Mouse (Mus musculus): Measurements from ENCODE around the gene Tnk2. TPM values are rescaled to one million over a fixed set of nuclear protein-coding genes. Genes with fewer than 3 reads are reported as not detected.

Gene Tnk2
- polyA plus RNA-seq, 1 experiment from 2014 or later: 7.3 TPM

- no peaks in the 10 kb centered on the region for H3K9me3 ChIP-seq (ENCODE audit: control insufficient read depth, low read length)
- peaks cover 1% of the 10 kb centered on the region; the same call in 1 of the 2 replicates for H3K36me3 ChIP-seq (ENCODE audit: control insufficient read depth, insufficient read depth, low read length)
- ATAC-seq (ENCODE audit: insufficient number of reproducible peaks, insufficient read depth, low FRiP score, low read depth): no peak
- peak overlapping the region; percentile 86 for H3K4me2 ChIP-seq (ENCODE audit: low read length)
- H3K27me3 ChIP-seq (ENCODE audit: control insufficient read depth, insufficient read depth, low read length): no peaks in the 10 kb centered on the region
- peaks cover 2 to 21% of the 10 kb centered on the region in 2 experiments for H3K4me1 ChIP-seq (ENCODE audit: control insufficient read depth in 2 of 2, insufficient read depth in 2 of 2, low read length in 2 of 2)
- H3K4me3 ChIP-seq (ENCODE audit: control insufficient read depth in 1 of 2, insufficient read depth in 1 of 2, low read depth in 1 of 2, low read length in 2 of 2): peak overlapping the region in 1 of 2 experiments; percentile 91; a peak in 1 of 4 replicates
- H3K27ac ChIP-seq (replicated peaks in 1 of 2; ENCODE audit: control insufficient read depth in 1 of 2, insufficient read depth in 1 of 2, low read depth in 2 of 2, low read length in 2 of 2): peak overlapping the region; percentile 42 to 97; a peak in 3 of 4 replicates
- 37% methylated on average over 7 of the region's 7 CpGs for WGBS
- H3K9ac ChIP-seq (ENCODE audit: low read length): peak overlapping the region; percentile 96; the same call in 1 of the 2 replicates
These were observed 35.9 kb upstream of the Tnk2 start for GRCm38 (mm10) chr16:32607562-32608343.

- H3K9ac ChIP-seq (ENCODE audit: low read length): peak overlapping the region; percentile 96
- no peak for ATAC-seq (ENCODE audit: insufficient number of reproducible peaks, insufficient read depth, low FRiP score, low read depth)
These were observed 35.3 kb upstream of the Tnk2 start for GRCm38 (mm10) chr16:32608344-32608711.

GRCm38 (mm10) chr16:32608712-32609400 is 34.8 kb upstream of the Tnk2 start, which contains the start of gene Tfrc:
Gene Tfrc, plus strand, starts transcription at chr16:32608920.
- Histone ChIP-seq H3K27me3 (ENCODE audit: control insufficient read depth, insufficient read depth, low read length) (no peaks in the 10 kb centered on the region), H3K27ac (replicated peaks in 1 of 2; ENCODE audit: control insufficient read depth in 1 of 2, insufficient read depth in 1 of 2, low read depth in 2 of 2, low read length in 2 of 2) (peak within 1 kb of the TSS; percentile 71 to 97), H3K9ac (ENCODE audit: low read length) (peak within 1 kb of the TSS; percentile 96), H3K9me3 (ENCODE audit: control insufficient read depth, low read length) (no peaks in the 10 kb centered on the region), H3K36me3 (ENCODE audit: control insufficient read depth, insufficient read depth, low read length) (peaks cover 11% of the 10 kb centered on the region), H3K4me3 (ENCODE audit: control insufficient read depth in 1 of 2, insufficient read depth in 1 of 2, low read depth in 1 of 2, low read length in 2 of 2) (peak within 1 kb of the TSS; percentile 66 to 91), H3K4me2 (ENCODE audit: low read length) (peak within 1 kb of the TSS; percentile 86), H3K4me1 (ENCODE audit: control insufficient read depth in 2 of 2, insufficient read depth in 2 of 2, low read length in 2 of 2) (peaks cover 2 to 21% of the 10 kb centered on the region in 2 experiments)
- peak; percentile 99 for ATAC-seq (ENCODE audit: insufficient number of reproducible peaks, insufficient read depth, low FRiP score, low read depth)
- under 1% methylated on average over 73 of the region's 73 CpGs for WGBS

More at GRCm38 (mm10) chr16:32608344-32608711, 35.3 kb upstream of the Tnk2 start:
- peaks cover 2 to 21% of the 10 kb centered on the region in 2 experiments for H3K4me1 ChIP-seq (ENCODE audit: control insufficient read depth in 2 of 2, insufficient read depth in 2 of 2, low read length in 2 of 2)
- H3K27me3 ChIP-seq (ENCODE audit: control insufficient read depth, insufficient read depth, low read length): no peaks in the 10 kb centered on the region
- peak overlapping the region; percentile 66 to 91 for H3K4me3 ChIP-seq (ENCODE audit: control insufficient read depth in 1 of 2, insufficient read depth in 1 of 2, low read depth in 1 of 2, low read length in 2 of 2)
- WGBS: 6% methylated on average over 8 of the region's 8 CpGs
- H3K27ac ChIP-seq (replicated peaks in 1 of 2; ENCODE audit: control insufficient read depth in 1 of 2, insufficient read depth in 1 of 2, low read depth in 2 of 2, low read length in 2 of 2): peak overlapping the region; percentile 42 to 97
- peak overlapping the region; percentile 86 for H3K4me2 ChIP-seq (ENCODE audit: low read length)
- no peaks in the 10 kb centered on the region for H3K9me3 ChIP-seq (ENCODE audit: control insufficient read depth, low read length)
- H3K36me3 ChIP-seq (ENCODE audit: control insufficient read depth, insufficient read depth, low read length): peaks cover 7% of the 10 kb centered on the region; the same call in 1 of the 2 replicates

- ATAC-seq (ENCODE audit: insufficient number of reproducible peaks, insufficient read depth, low FRiP score, low read depth): no peak
- no peaks in the 10 kb centered on the region for H3K9me3 ChIP-seq (ENCODE audit: control insufficient read depth, low read length)
- H3K4me3 ChIP-seq (ENCODE audit: control insufficient read depth in 1 of 2, insufficient read depth in 1 of 2, low read depth in 1 of 2, low read length in 2 of 2): peak overlapping the region; percentile 66 to 91
- peak overlapping the region; percentile 86 for H3K4me2 ChIP-seq (ENCODE audit: low read length)
- peak overlapping the region; percentile 71 to 97 for H3K27ac ChIP-seq (replicated peaks in 1 of 2; ENCODE audit: control insufficient read depth in 1 of 2, insufficient read depth in 1 of 2, low read depth in 2 of 2, low read length in 2 of 2)
- WGBS: 0% methylated on average over 14 of the region's 14 CpGs
- H3K4me1 ChIP-seq (ENCODE audit: control insufficient read depth in 2 of 2, insufficient read depth in 2 of 2, low read length in 2 of 2): peaks cover 2 to 21% of the 10 kb centered on the region in 2 experiments
- H3K9ac ChIP-seq (ENCODE audit: low read length): peak overlapping the region; percentile 96
- no peaks in the 10 kb centered on the region for H3K27me3 ChIP-seq (ENCODE audit: control insufficient read depth, insufficient read depth, low read length)
- peaks cover 16% of the 10 kb centered on the region for H3K36me3 ChIP-seq (ENCODE audit: control insufficient read depth, insufficient read depth, low read length)
These were observed 34.3 kb upstream of the Tnk2 start for GRCm38 (mm10) chr16:32609401-32609779.

GRCm38 (mm10) chr16:32610460-32611255 is 33.0 kb upstream of the Tnk2 start:
- 56% methylated on average over 5 of the region's 5 CpGs for WGBS
- H3K36me3 ChIP-seq (ENCODE audit: control insufficient read depth, insufficient read depth, low read length): peaks cover 28% of the 10 kb centered on the region
- peak overlapping the region; percentile 86 for H3K4me2 ChIP-seq (ENCODE audit: low read length)
- peaks cover 2 to 21% of the 10 kb centered on the region in 2 experiments for H3K4me1 ChIP-seq (ENCODE audit: control insufficient read depth in 2 of 2, insufficient read depth in 2 of 2, low read length in 2 of 2)
- H3K9ac ChIP-seq (ENCODE audit: low read length): peak overlapping the region; percentile 96
- H3K9me3 ChIP-seq (ENCODE audit: control insufficient read depth, low read length): no peaks in the 10 kb centered on the region
- H3K27ac ChIP-seq (replicated peaks in 1 of 2; ENCODE audit: control insufficient read depth in 1 of 2, insufficient read depth in 1 of 2, low read depth in 2 of 2, low read length in 2 of 2): no peak overlapping the region
- no peak for ATAC-seq (ENCODE audit: insufficient number of reproducible peaks, insufficient read depth, low FRiP score, low read depth)
- H3K4me3 ChIP-seq (ENCODE audit: control insufficient read depth in 1 of 2, insufficient read depth in 1 of 2, low read depth in 1 of 2, low read length in 2 of 2): peak overlapping the region; percentile 35 to 91
- no peaks in the 10 kb centered on the region for H3K27me3 ChIP-seq (ENCODE audit: control insufficient read depth, insufficient read depth, low read length)

GRCm38 (mm10) chr16:32612052-32612451 is 31.6 kb upstream of the Tnk2 start:
- Histone ChIP-seq H3K4me1 (ENCODE audit: control insufficient read depth in 2 of 2, insufficient read depth in 2 of 2, low read length in 2 of 2) (peaks cover 2 to 21% of the 10 kb centered on the region in 2 experiments), H3K4me2 (ENCODE audit: low read length) (peak overlapping the region; percentile 86; the same call in 1 of the 2 replicates), H3K4me3 (ENCODE audit: control insufficient read depth in 1 of 2, insufficient read depth in 1 of 2, low read depth in 1 of 2, low read length in 2 of 2) (no peak overlapping the region), H3K36me3 (ENCODE audit: control insufficient read depth, insufficient read depth, low read length) (peaks cover 42% of the 10 kb centered on the region), H3K9me3 (ENCODE audit: control insufficient read depth, low read length) (no peaks in the 10 kb centered on the region), H3K27ac (replicated peaks in 1 of 2; ENCODE audit: control insufficient read depth in 1 of 2, insufficient read depth in 1 of 2, low read depth in 2 of 2, low read length in 2 of 2) (no peak overlapping the region), H3K27me3 (ENCODE audit: control insufficient read depth, insufficient read depth, low read length) (no peaks in the 10 kb centered on the region), H3K9ac (ENCODE audit: low read length) (no peak overlapping the region)
- 45% methylated on average over 1 of the region's 1 CpGs for whole genome bisulfite sequencing
- no peak for ATAC-seq (ENCODE audit: insufficient number of reproducible peaks, insufficient read depth, low FRiP score, low read depth)

GRCm38 (mm10) chr16:32613269-32613834 is 30.3 kb upstream of the Tnk2 start:
- 79% methylated on average over 3 of the region's 3 CpGs for WGBS
- no peaks in the 10 kb centered on the region for H3K9me3 ChIP-seq (ENCODE audit: control insufficient read depth, low read length)
- peaks cover 54% of the 10 kb centered on the region for H3K36me3 ChIP-seq (ENCODE audit: control insufficient read depth, insufficient read depth, low read length)
- H3K4me3 ChIP-seq (ENCODE audit: control insufficient read depth in 1 of 2, insufficient read depth in 1 of 2, low read depth in 1 of 2, low read length in 2 of 2): no peak overlapping the region
- ATAC-seq (ENCODE audit: insufficient number of reproducible peaks, insufficient read depth, low FRiP score, low read depth): no peak
- peaks cover 2 to 16% of the 10 kb centered on the region in 2 experiments for H3K4me1 ChIP-seq (ENCODE audit: control insufficient read depth in 2 of 2, insufficient read depth in 2 of 2, low read length in 2 of 2)
- no peaks in the 10 kb centered on the region for H3K27me3 ChIP-seq (ENCODE audit: control insufficient read depth, insufficient read depth, low read length)
- H3K4me2 ChIP-seq (ENCODE audit: low read length): no peak overlapping the region
- H3K27ac ChIP-seq (replicated peaks in 1 of 2; ENCODE audit: control insufficient read depth in 1 of 2, insufficient read depth in 1 of 2, low read depth in 2 of 2, low read length in 2 of 2): no peak overlapping the region
- no peak overlapping the region for H3K9ac ChIP-seq (ENCODE audit: low read length)
